Mouse (Mus musculus): ENCODE measurements at regions not wholly inside any gene's neighbourhood (a gene's known extent, or its start where the extent isn't known, plus 50 kb on each side); places are given as distances from the start of the nearest gene placed in this dataset.

DNA sequence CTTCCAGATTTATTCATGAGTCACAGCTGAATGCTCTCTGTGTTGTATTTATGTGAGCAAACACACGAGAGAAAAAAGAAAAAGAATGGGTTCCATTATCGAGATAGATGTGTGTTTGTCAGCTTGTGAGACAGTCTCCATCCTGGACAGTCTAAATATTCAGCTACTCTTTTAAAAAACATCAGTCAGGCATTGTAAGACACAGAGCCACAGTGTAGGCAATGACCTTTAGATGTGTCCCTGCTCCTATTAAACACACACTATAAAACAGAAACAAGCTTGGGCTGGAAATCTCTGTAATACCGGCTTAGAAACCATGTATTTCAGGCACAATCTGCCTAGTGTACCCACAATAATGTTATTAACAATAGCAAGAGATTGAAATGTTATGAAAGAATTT lies 442.6 kb downstream of the Tox3 start:
- TF ChIP-seq GATA1 (IDR thresholded peaks at IDR 0.05; ENCODE audit: low read length) (no peak), TAL1 (IDR thresholded peaks at IDR 0.05; ENCODE audit: low read length) (no peak)

Data from erythroblast, embryonic 14.5 days (primary cell).